Mouse (Mus musculus) midbrain, postnatal 0 days (tissue): ENCODE results near the gene Fzd4. TPM values are rescaled to one million over a fixed set of nuclear protein-coding genes. Genes with fewer than 3 reads are reported as not detected.

ENCODE experiments used
- ATAC-seq: fragments of 200-750 bp; cut with Nextera tagmentation; 2 replicates; pipeline ENCODE4 v1.8.0; 2017; ENCODE audit warnings: moderate number of reproducible peaks, mild to moderate bottlenecking, moderate TSS enrichment, moderate library complexity; ENCODE audit not compliant: low FRiP score
- DNase-seq: peaks from one replicate; pipeline ENCODE4 v3.0.0-alpha.2; 2015; ENCODE audit warnings: low spot score
- H3K27ac ChIP-seq: fragments of 300-500 bp; sonication (generic); 2 replicates; pipeline ENCODE4 v1.5.1; 2014; ENCODE audit warnings: low read depth, mild to moderate bottlenecking, low read length, mixed read lengths
- H3K27me3 ChIP-seq: fragments of 300-500 bp; sonication (generic); 2 replicates; pipeline ENCODE4 v1.6.1; 2014; ENCODE audit warnings: low read length, control low read depth, mixed read lengths; ENCODE audit not compliant: insufficient read depth
- H3K36me3 ChIP-seq: fragments of 300-500 bp; sonication (generic); 2 replicates; pipeline ENCODE4 v1.6.1; 2014; ENCODE audit warnings: low read length, control low read depth, mixed read lengths; ENCODE audit not compliant: insufficient read depth
- H3K4me1 ChIP-seq: fragments of 300-500 bp; sonication (generic); 2 replicates; pipeline ENCODE4 v1.6.1; 2014; ENCODE audit warnings: mild to moderate bottlenecking, control low read depth, antibody characterized with exemption, low read length, mixed read lengths; ENCODE audit not compliant: insufficient read depth
- H3K4me2 ChIP-seq: fragments of 300-500 bp; sonication (generic); 2 replicates; pipeline ENCODE4 v1.6.1; 2014; ENCODE audit warnings: low read depth, mild to moderate bottlenecking, low read length, mixed read lengths; ENCODE audit not compliant: poor library complexity, severe bottlenecking
- H3K4me3 ChIP-seq: fragments of 300-500 bp; sonication (generic); 2 replicates; pipeline ENCODE4 v1.5.1; 2014; ENCODE audit warnings: low read depth, mild to moderate bottlenecking, low read length, moderate library complexity
- H3K9ac ChIP-seq: fragments of 300-500 bp; sonication (generic); replicated peaks from 2 replicates; pipeline ENCODE4 v1.6.1; 2014; ENCODE audit warnings: mild to moderate bottlenecking, low read length, moderate library complexity, mixed read lengths; ENCODE audit not compliant: poor library complexity, severe bottlenecking
- H3K9me3 ChIP-seq: fragments of 300-500 bp; sonication (generic); 2 replicates; pipeline ENCODE4 v1.6.1; 2016; ENCODE audit warnings: low read length, control low read depth
- CTCF ChIP-seq: IDR thresholded peaks from 2 replicates; pipeline ENCODE4 v1.5.1; 2016; ENCODE audit warnings: antibody characterized with exemption, mild to moderate bottlenecking
- WGBS: fragments of 180-500 bp; shearing (Covaris S2); extraction: QIAGEN DNeasy Blood & Tissue Kit; methylation state at CpG from one replicate; pipeline ENCODE4 v1.1.7; 2014; 5-methylcytosine and 5-hydroxymethylcytosine counted together
- polyA plus RNA-seq: library from polyadenylated mRNA; unstranded; fragments of >200 nt; fragmentation: Nextera tagmentation; extraction: Ambion mirVana; gene quantifications from 2 replicates; pipeline ENCODE4 v1.2.1, GENCODE M21; 2015
- total RNA-seq: library from RNA; depleted of rRNA; stranded (reverse); fragments of >200 nt; gene quantifications from 2 replicates; pipeline ENCODE4 v1.2.3, GENCODE M21; 2014; rRNA removed

Fzd4 gene
- total RNA-seq (3.9 and 4.4 TPM in 2 replicates), polyA plus RNA-seq (1.2 and 1.5 TPM in 2 replicates)

GRCm38 (mm10) chr7:89404081-89404733 lies at the start of gene Fzd4, which contains the start of gene Tmem135:
Gene Fzd4, plus strand, starts transcription at chr7:89404355.
Gene Tmem135, minus strand, starts transcription at chr7:89404222.
- ATAC-seq (peak; percentile 95), DNase-seq (peak; percentile 95)
- no peaks in the 10 kb centered on the region for H3K4me1 ChIP-seq
- no peaks in the 10 kb centered on the region for H3K27me3 ChIP-seq
- peak; percentile 20 for TF ChIP-seq CTCF
- H3K9me3 ChIP-seq, result no peaks in the 10 kb centered on the region
- peak within 1 kb of the TSS; percentile 77 for H3K9ac ChIP-seq
- no peaks in the 10 kb centered on the region for H3K36me3 ChIP-seq
- peak within 1 kb of the TSS; percentile 69 for H3K27ac ChIP-seq
- WGBS, result under 1% methylated on average over 55 of the region's 62 CpGs
- H3K4me2 ChIP-seq, result peak within 1 kb of the TSS; percentile 99
- H3K4me3 ChIP-seq, result peak within 1 kb of the TSS; percentile 74

- Histone ChIP-seq H3K4me2 (no peak overlapping the region), H3K36me3 (no peaks in the 10 kb centered on the region), H3K9me3 (no peaks in the 10 kb centered on the region), H3K4me1 (no peaks in the 10 kb centered on the region), H3K9ac (no peak overlapping the region), H3K27ac (no peak overlapping the region), H3K4me3 (no peak overlapping the region), H3K27me3 (no peaks in the 10 kb centered on the region)
- 66% methylated on average over 8 of the region's 8 CpGs for WGBS
- ATAC-seq (no peak), DNase-seq (no peak)
- TF ChIP-seq CTCF, result no peak
Measured at GRCm38 (mm10) chr7:89355519-89356255, 48.5 kb upstream of the Fzd4 start.

GRCm38 (mm10) chr7:89356307-89356706 lies 47.8 kb upstream of the Fzd4 start:
- no peaks in the 10 kb centered on the region for H3K36me3 ChIP-seq
- no peak overlapping the region for H3K9ac ChIP-seq
- no peaks in the 10 kb centered on the region for H3K4me1 ChIP-seq
- H3K27me3 ChIP-seq, result no peaks in the 10 kb centered on the region
- no peak for DNase-seq
- H3K4me2 ChIP-seq, result no peak overlapping the region
- H3K27ac ChIP-seq, result no peak overlapping the region
- WGBS, result 74% methylated on average over 4 of the region's 4 CpGs
- no peaks in the 10 kb centered on the region for H3K9me3 ChIP-seq
- no peak overlapping the region for H3K4me3 ChIP-seq
- no peak for ATAC-seq
- TF ChIP-seq CTCF, result no peak

- TF ChIP-seq CTCF, result no peak
- 88% methylated on average over 5 of the region's 5 CpGs for WGBS
- H3K9me3 ChIP-seq, result no peaks in the 10 kb centered on the region
- H3K27me3 ChIP-seq, result 0 out of 2 replicates have a peak, but pooled peaks cover 4% of the 10 kb centered on the region
- H3K4me3 ChIP-seq, result no peak overlapping the region
- no peaks in the 10 kb centered on the region for H3K36me3 ChIP-seq
- no peak for DNase-seq
- no peak overlapping the region for H3K27ac ChIP-seq
- no peak overlapping the region for H3K4me2 ChIP-seq
- H3K4me1 ChIP-seq, result no peaks in the 10 kb centered on the region
- no peak for ATAC-seq
- H3K9ac ChIP-seq, result no peak overlapping the region
Measured at GRCm38 (mm10) chr7:89363975-89364374, 40.2 kb upstream of the Fzd4 start.

- H3K4me2 ChIP-seq, result no peak overlapping the region
Measured at GRCm38 (mm10) chr7:89365135-89365880, 38.8 kb upstream of the Fzd4 start.

More at GRCm38 (mm10) chr7:89365135-89365880, 38.8 kb upstream of the Fzd4 start:
- DNase-seq, result peak; percentile 28
- no peak for ATAC-seq
- H3K9me3 ChIP-seq, result no peaks in the 10 kb centered on the region
- H3K27ac ChIP-seq, result no peak overlapping the region
- H3K27me3 ChIP-seq, result 0 out of 2 replicates have a peak, but pooled peaks cover 4% of the 10 kb centered on the region
- TF ChIP-seq CTCF, result no peak
- no peak overlapping the region for H3K9ac ChIP-seq
- H3K4me1 ChIP-seq, result no peaks in the 10 kb centered on the region
- H3K4me3 ChIP-seq, result no peak overlapping the region
- 51% methylated on average over 10 of the region's 10 CpGs for WGBS
- no peaks in the 10 kb centered on the region for H3K36me3 ChIP-seq
